Comparison of ENCODE assay signal across 29 mouse cellular contexts in the genomic region with DNA sequence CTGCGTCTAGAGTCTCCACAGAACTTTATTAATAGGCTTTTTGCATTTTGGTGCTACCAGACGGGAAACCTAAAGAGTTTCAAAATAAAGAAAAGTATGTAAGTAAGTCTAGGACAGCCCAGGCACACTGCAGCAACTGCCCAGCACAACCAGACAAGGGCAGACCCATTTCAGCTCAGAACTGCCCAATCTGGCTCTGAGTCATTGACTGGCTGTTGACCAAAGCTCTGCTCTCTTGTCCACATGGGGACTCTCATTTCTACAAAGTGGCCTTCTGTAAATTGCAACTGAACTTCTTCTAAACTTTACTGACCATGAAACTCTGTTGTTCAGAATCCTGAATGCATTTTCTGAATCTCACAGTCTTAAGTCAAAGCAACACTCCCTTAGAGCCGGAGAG. TPM values are rescaled to one million over a fixed set of nuclear protein-coding genes. Genes with fewer than 3 reads are reported as not detected.
DNase-seq lines count a peak whose midpoint lies in the region; TF ChIP-seq lines count a peak whose summit lies in the region.
"Had no signal": no experiment of that assay in that cellular context is flagged by ENCODE, and none has a peak within 500 bp of the region (broad histone marks: within the 10 kb centered on the region; RNA-seq: fewer than 3 reads in every experiment).

No protein-coding gene starts in this region.

- H3K27me3 ChIP-seq in small intestine, adult 2 months (ENCODE audit: control insufficient read depth, insufficient read depth, low read length) = no peaks in the 10 kb centered on the region
- no peaks in the 10 kb centered on the region for H3K27me3 ChIP-seq in embryonic facial prominence, embryonic 10.5 days (replicated peaks; ENCODE audit: low read depth, poor library complexity, severe bottlenecking)
- H3K27me3 ChIP-seq: limb, embryonic 15.5 days; neural tube, embryonic 15.5 days had no signal

- H3K27ac ChIP-seq in small intestine, adult 2 months (ENCODE audit: insufficient read depth, low read depth, low read length) = peak overlapping the region; percentile 86
- H3K27ac ChIP-seq in embryonic facial prominence, embryonic 10.5 days (replicated peaks) = no peak overlapping the region
- H3K27ac ChIP-seq: heart, embryonic 13.5 days; hindbrain, embryonic 14.5 days; kidney, postnatal 0 days; limb, embryonic 10.5 days; limb, embryonic 15.5 days; liver, embryonic 14.5 days; neural tube, embryonic 15.5 days; stomach, postnatal 0 days had no signal

- H3K36me3 ChIP-seq in small intestine, adult 2 months (ENCODE audit: control insufficient read depth, insufficient read depth, low read length) = no peaks in the 10 kb centered on the region
- H3K36me3 ChIP-seq in embryonic facial prominence, embryonic 10.5 days (replicated peaks) = no peaks in the 10 kb centered on the region
- H3K36me3 ChIP-seq: heart, embryonic 13.5 days; limb, embryonic 10.5 days; limb, embryonic 15.5 days; neural tube, embryonic 15.5 days had no signal

- no peak for TF ChIP-seq POLR2A in small intestine, adult 2 months (IDR thresholded peaks at IDR 0.05; ENCODE audit: low read depth, low read length)

- peaks cover 39% of the 10 kb centered on the region for H3K4me1 ChIP-seq in small intestine, adult 2 months (ENCODE audit: control insufficient read depth, insufficient read depth, insufficient read length, low read length)
- H3K4me1 ChIP-seq in embryonic facial prominence, embryonic 10.5 days = peaks cover 18% of the 10 kb centered on the region
- H3K4me1 ChIP-seq: limb, embryonic 15.5 days had no signal

- no peak for TF ChIP-seq CTCF in small intestine, adult 2 months (IDR thresholded peaks at IDR 0.05; ENCODE audit: extremely low read depth, insufficient read length, insufficient replicate concordance, low read depth, low read length)

- DNase-seq in adrenal gland, postnatal 10 days = peak; percentile 29
- DNase-seq in adrenal gland, adult 18-20 months (ENCODE audit: low spot score in 2 of 2) = no peak
- peak; percentile 76 for DNase-seq in 3T3-L1 (ENCODE audit: low read depth, low spot score)
- DNase-seq in adrenal gland, postnatal 14 days = peak; percentile 37
- DNase-seq in left cerebral cortex, adult 9 months (ENCODE audit: low spot score in 2 of 2) = no peak
- no peak for DNase-seq in embryonic facial prominence, embryonic 10.5 days (ENCODE audit: low spot score)
- DNase-seq: B cell, adult 2 months; cerebellum, adult 8-10 months; cerebellum, postnatal 25 days; heart, postnatal 10 days; kidney, adult 8-10 months; layer of hippocampus, postnatal 36 days; lung, embryonic 14.5 days; lung, postnatal 14 days; midbrain, embryonic 14.5 days; retina, postnatal 1 day; right cerebral cortex, postnatal 25 days; spleen, adult 18-20 months; thymus, adult 18-20 months; thymus, postnatal 25 days had no signal

- no peak overlapping the region for H3K4me3 ChIP-seq in small intestine, adult 2 months (ENCODE audit: low read depth, low read length)
- no peak overlapping the region for H3K4me3 ChIP-seq in embryonic facial prominence, embryonic 10.5 days
- H3K4me3 ChIP-seq: heart, embryonic 13.5 days; limb, embryonic 10.5 days; limb, embryonic 15.5 days; neural tube, embryonic 15.5 days had no signal

- 60% methylated on average over 3 of the region's 3 CpGs for WGBS in small intestine, adult 2 months
- WGBS in embryonic facial prominence, embryonic 10.5 days = 81% methylated on average over 3 of the region's 3 CpGs

- no peaks in the 10 kb centered on the region for H3K9me3 ChIP-seq in embryonic facial prominence, embryonic 10.5 days
- H3K9me3 ChIP-seq: heart, embryonic 13.5 days; limb, embryonic 10.5 days; limb, embryonic 15.5 days; neural tube, embryonic 15.5 days had no signal

RNA-seq across cellular contexts. Expression of a gene that starts 19.5 kb away (rescaled TPM):
- total RNA-seq in adrenal gland, postnatal 10 days (2021) = 10 to 100 TPM; 46.1 to 54.1 TPM
- 10 to 100 TPM; 36.4 to 40.5 TPM for total RNA-seq in adrenal gland, adult 18-20 months (2021)
- 38.2 and 39.5 TPM in 2 replicates for total RNA-seq in adrenal gland, postnatal 14 days (2021)
- 7.7 and 12.5 TPM in 2 replicates for polyA plus RNA-seq in small intestine, adult 2 months (2012; rRNA removed)
- polyA plus RNA-seq in embryonic facial prominence, embryonic 10.5 days (2016; fragmentation: Nextera tagmentation; extraction: Ambion mirVana) = 444 and 453 TPM in 2 replicates

RNA-seq across cellular contexts. Expression of a gene that starts 19.5 kb away (rescaled TPM):
- 10 to 100 TPM; 12.1 to 14.4 TPM for total RNA-seq in adrenal gland, postnatal 10 days (2021)
- total RNA-seq in adrenal gland, adult 18-20 months (2021) = 10 to 100 TPM; 13.1 to 16.5 TPM
- total RNA-seq in adrenal gland, postnatal 14 days (2021) = 12.5 and 14.6 TPM in 2 replicates
- 1.7 and 4.2 TPM in 2 replicates for polyA plus RNA-seq in small intestine, adult 2 months (2012; rRNA removed)
- 26.7 and 27.3 TPM in 2 replicates for polyA plus RNA-seq in embryonic facial prominence, embryonic 10.5 days (2016; fragmentation: Nextera tagmentation; extraction: Ambion mirVana)

Comparison
In these comparisons a context has a peak if more than half of its experiments do, and no peak if none do; other contexts are left out.
1. DNase-seq: peak in adrenal gland, postnatal 10 days (single experiment), 3T3-L1 (single experiment) and adrenal gland, postnatal 14 days (single experiment); none in adrenal gland, adult 18-20 months (0 of 2), left cerebral cortex, adult 9 months (0 of 2) and embryonic facial prominence, embryonic 10.5 days (single experiment).